Mouse (Mus musculus) heart, adult 11 months (tissue): ENCODE results near the gene Hist1h3c.

ENCODE experiments used
- DNase-seq: peaks from one replicate; pipeline ENCODE4 v3.0.0; 2022

Gene Hist1h3c

DNA sequence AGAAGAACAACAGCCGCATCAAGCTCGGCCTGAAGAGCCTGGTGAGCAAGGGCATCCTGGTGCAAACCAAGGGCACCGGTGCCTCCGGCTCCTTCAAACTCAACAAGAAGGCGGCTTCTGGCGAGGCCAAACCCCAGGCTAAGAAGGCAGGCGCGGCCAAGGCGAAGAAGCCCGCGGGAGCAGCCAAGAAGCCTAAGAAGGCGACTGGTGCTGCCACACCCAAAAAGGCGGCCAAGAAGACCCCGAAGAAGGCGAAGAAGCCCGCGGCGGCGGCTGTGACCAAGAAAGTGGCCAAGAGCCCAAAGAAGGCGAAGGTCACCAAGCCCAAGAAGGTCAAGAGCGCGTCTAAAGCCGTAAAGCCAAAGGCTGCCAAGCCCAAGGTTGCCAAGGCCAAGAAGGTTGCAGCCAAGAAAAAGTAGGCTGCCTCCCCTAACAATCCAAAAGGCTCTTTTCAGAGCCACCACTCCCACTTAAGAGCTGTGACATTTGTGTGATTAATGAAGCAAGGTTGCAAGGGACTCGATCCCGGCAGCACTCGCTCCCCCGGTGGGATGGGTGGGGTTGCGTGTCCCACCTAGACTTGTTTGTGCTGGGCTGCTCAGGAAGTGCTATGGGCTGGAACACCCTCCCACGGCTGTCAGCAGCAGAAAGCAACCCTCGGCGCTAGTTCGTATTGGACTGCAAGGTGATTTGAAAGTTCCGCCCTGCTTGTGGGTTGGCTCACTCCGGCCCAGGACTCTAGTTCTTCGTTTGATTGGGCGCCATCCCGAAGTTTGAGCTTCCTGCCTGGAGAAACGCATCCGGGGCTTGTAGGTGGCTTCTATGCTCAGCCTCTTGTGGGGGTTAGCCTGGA, 6.1 kb downstream of the Hist1h3c start:
- peak; percentile 100 for DNase-seq

- peak; percentile 100 for DNase-seq
These were observed 6.7 kb downstream of the Hist1h3c start, which contains the start of gene Hist1h1c for GRCm38 (mm10) chr13:23738677-23739068. TSS of gene Hist1h1c (plus strand) at chr13:23738808.

DNA sequence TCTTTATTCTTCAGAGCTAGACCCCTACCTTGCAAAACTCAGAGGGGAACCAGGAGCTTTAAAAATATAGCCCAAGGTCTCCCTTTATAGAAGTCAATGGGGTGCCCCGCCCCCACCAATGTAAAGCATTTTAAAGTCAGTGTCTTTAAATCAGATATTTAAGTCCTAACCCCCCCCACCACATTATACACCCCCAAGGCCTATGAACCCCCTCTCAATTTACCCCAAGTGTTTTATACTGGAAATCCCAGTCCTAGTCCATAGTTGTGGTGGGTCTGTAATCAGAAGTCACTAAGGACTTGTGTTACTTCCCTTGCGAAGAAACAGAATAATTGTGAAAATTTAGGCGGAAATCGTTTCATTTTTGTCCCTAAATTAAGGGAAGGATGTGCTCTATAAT, 7.4 kb downstream of the Hist1h3c start:
- peak; percentile 87 for DNase-seq

DNA sequence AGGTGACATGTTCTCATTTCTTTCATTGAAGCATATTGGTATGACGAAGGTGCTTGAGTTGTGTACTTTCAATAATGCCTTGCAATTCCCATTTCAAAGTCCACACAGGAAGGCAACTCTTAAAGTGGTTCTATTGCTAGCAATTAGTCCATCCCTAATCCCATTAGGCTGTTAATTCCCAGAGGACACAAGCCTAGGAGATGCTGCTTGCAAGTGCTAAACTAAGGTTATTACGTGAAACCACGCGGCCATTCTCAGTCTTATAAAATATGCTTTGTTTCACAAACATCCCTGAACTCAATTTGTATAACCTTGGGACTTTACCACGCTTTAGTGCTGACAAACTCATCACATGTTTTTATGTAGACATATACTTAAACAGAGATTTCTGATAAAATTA, 8.3 kb downstream of the Hist1h3c start:
- peak; percentile 62 for DNase-seq

DNA sequence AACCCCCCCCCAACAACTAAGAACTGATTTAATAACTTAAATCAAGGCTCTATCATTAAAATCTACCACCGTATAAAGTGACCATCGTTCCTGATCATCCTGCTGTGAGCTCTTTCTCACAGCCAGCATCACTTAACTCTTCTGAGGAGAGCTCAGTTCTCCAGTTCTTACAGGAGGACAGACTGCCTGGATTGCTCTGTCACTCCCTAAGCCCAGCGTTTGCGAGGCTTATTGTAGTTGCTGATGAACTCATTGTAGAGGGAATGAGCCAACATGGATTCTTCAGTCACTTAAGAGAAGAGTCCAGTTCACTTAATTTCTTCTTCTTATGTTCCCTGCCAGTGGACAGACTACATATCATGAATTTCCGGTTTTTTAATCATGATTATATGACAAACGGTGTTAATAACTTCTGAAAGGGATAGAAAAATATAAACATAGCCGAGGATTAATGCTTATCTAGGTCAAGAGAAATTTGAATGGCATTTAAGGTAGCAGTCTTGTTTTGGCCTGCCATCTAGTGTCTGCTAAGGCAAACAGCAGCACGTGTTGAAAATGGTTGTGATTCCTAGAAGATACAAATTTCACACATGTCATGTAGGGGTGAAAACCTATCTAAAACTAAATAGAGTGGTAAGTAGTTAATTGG, 13.1 kb downstream of the Hist1h3c start:
- peak; percentile 81 for DNase-seq

DNA sequence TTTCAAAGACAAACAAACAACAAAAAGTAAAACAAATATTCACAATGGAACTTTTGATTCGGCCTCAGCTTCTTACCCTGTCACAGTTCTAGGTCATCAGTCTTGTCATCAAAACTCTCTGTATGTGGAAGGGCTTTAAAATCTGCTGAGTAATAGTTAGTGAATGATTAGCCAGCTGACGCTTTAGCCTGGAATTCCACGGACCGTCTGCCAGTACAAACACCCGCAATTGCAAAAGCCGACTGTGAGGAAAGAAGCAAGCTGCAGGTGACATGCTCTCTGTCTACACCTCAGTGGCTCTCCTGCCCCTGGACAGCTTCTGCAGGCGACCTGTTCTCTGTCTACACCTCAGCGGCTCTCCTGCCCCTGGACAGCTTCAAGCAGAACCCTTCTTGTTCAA, 14.9 kb downstream of the Hist1h3c start:
- peak; percentile 93 for DNase-seq

DNA sequence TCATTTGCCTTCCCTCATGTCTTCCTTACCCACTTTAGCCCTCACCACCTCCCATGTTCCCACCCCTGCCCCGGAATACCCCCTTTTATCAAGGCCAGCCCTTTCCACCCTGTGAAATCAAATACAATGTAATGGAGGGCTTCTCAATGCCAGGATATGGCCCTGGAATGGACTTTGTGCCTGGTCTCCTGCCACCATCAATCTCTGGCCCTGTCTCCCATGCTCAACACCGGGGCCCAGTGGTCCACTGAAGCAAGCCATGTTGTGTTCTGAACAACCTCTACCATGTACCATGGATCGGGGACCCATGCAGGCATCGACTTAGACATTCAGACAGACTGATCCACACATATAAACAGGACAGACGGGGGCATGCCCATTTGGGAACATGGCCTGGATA, 15.7 kb downstream of the Hist1h3c start:
- peak; percentile 87 for DNase-seq

DNA sequence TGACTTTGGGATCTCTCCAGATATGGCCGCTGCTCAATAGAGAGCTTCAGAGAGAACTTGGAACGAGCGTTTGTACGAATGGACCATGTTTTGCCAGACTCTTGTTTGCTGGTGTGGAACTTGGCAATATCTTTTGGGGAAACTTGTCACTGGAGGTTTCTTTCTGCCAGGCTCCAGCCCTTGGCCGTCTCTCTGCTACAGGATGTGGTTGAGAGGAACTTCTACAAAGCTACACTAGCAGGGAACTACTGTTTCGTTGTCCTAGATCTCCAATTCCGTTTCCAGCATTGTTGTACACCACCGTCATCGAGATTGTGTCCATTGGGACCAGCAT, 16.2 kb downstream of the Hist1h3c start:
- peak; percentile 96 for DNase-seq

DNA sequence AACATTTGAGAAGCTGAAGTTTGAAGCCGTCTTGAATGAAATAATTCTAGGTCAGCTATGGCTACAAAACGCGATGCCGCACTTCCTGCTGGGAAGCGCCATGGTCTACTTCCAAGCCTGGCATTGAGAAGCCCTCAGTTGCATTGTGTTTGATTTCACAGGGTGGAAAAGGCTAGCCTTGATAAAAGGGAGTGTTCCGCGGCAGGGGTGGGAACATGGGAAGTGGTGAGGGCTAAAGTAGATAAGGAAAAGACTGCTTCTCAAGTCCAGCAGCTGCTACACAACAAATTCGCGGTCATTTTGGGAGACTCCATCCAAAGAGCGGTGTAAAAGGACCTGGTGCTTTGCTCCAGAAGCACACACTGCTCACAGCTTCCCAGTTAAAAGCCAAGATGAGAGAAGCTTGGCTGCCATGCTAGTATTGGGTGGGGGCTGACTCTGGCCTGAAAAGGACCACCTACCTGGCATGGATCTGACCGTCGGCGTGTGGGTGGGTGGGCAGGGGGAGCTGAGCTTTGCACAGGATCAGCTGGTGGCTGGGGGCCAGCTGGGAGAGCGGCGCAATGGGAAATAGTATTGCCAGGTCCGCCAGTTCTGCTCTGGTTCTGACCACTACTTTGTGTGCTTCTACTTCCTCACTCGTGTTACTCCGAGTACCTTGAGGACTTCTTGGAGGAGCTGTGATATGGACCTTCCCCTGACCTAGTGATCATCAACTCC, 16.8 kb downstream of the Hist1h3c start:
- DNase-seq: peak; percentile 91

- DNase-seq: peak; percentile 50
These were observed 20.2 kb downstream of the Hist1h3c start for GRCm38 (mm10) chr13:23725213-23725612.

GRCm38 (mm10) chr13:23724239-23724638, 21.2 kb downstream of the Hist1h3c start:
- no peak for DNase-seq

GRCm38 (mm10) chr13:23717593-23718245, 27.7 kb downstream of the Hist1h3c start:
- peak; percentile 86 for DNase-seq

DNA sequence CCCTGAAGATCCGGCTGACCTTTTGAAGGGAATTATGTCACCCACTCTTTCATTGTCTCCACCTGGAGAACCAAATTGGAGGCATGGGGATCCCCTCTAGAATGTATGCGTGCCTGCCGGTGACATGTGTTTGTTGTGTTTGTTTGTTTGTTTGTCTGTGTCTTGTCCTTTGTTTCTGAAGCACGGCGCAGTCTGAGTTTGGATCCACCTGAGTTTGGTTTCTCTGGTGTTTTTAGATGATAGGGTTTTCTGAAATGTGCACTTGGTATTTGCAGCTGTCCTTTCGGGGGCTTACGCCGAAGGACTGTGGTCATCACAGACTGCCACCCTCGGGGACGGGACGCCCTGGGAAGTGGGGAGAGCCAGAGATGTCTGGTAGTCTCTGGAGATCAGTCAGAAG, 28.2 kb downstream of the Hist1h3c start:
- DNase-seq: peak; percentile 84

- peak; percentile 90 for DNase-seq
These were observed 28.9 kb downstream of the Hist1h3c start for GRCm38 (mm10) chr13:23716261-23717042.

- DNase-seq: peak; percentile 98
These were observed 34.9 kb downstream of the Hist1h3c start, which contains the start of gene Hfe for GRCm38 (mm10) chr13:23710374-23711089. TSS of gene Hfe (minus strand) at chr13:23710854.

DNA sequence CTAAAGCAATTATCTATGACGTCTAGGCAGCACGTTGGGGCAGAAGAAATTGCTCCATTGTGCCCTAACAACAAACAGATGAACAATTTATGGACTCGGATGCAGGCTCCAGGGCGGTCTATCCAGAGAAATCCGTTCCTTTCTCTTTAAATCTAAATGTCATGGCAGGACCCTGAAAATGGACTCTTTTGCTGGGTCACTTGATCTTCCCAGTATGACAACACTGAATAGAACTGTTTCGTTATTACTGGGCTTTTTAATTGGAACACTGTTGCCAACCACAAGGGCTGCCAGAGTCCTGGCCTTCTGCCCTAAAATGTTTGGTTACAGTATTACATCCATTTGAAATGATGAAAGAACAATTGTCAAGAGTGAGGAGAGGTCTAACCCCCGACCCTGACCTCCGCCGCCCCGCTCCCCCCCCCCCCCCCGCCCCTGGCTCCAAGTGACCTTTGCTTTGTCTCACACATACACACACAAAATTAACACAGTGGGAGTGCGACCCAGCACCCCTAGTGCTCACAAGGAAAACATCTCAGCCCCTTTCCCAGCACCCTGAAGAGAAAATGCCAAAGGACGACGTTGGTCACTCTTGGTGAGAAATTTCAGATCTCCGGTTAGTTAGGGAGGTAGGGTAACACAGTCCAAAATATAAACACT, 35.6 kb downstream of the Hist1h3c start:
- peak; percentile 85 for DNase-seq

DNA sequence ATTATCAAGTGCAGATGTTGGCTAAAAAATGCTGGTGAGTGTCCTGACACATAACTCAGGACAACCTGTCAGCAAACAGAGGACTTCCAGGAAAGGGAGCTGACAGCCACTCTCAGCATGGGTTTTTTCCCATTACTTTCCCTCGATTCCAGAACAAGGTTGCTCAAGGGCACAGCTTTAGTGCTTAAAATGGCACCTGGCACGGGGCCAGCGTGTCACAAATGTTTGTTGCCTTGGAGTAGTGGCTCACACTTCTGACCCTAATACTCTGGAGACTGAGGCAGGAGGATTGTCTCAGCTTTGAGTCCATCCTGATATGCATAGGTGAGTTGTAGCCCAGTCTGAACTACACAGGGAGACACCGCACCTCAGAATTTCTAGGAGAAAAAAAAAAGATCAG, 36.7 kb downstream of the Hist1h3c start:
- peak; percentile 81 for DNase-seq

DNA sequence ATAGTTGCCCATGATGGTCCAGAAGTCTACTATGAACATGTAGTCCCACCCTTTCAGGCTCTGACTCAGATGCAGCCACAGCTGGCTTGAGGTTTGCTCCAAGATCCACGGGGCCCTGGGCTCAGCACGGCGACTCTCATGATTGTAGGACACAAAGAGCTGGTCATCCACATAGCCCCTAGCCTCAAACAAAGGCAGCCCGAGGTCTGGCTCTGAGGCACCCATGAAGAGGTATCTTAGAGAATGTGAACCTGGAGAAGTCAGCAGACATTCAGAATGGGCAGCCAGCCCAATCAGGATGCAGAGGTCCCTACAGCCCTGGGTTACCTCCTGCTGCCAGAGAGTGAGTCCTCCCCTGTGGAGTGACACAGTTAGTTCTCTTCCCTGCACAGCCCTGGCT, 37.4 kb downstream of the Hist1h3c start:
- peak; percentile 81 for DNase-seq

DNA sequence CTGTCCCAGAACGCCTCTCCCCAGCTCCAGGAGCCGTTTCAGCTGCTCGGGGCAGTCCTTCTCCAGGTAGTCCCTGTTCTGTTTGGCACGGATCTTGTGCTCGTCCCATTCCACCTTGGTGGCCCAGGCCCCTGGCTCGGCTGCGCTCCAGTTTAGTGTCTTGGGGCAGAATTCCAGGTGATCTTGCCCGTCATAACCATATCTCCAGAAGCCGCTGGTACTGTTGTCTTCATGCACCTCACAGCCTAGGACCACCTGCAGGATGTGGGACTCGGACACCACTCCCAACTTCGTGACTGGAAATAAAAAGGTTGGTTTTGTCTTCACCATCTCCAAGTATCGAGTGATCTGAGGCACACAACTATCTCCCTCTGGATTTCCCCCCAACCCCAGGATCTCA, 38.6 kb downstream of the Hist1h3c start:
- DNase-seq: peak; percentile 87

DNA sequence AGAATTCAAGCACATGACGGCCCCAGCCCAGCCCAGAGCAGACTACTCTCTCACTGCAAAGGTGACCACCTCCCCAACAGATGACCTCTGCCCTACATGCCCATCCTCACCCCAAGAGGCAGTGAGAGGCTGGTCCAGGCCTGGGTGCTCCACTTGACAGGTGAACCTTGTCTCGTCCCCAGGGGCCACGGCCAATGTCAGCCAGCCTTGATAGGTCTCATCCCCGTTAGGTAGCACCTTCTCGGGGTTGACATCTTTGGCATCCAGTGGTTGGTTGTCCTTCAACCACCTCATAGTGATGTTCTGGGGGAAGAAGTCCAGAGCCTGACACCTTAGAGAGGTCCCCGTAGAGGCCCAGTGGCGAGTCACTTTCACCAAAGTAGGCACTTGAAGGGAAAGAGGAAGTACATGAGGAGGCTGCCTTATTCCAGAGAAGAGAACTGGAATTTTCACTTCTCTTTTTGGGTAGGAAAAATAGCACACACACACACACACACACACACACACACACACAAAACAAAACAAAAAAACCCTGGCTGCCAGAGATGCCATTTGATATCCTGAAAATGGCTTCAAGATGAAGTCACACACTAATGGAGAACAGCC, 39.5 kb downstream of the Hist1h3c start:
- DNase-seq: peak; percentile 93

GRCm38 (mm10) chr13:23702801-23703200, 42.6 kb downstream of the Hist1h3c start:
- peak; percentile 92 for DNase-seq
